Mouse (Mus musculus) ES-Bruce4 (cell line): ENCODE results near the gene Irx5.

Experiments
- CTCF ChIP-seq: IDR thresholded peaks from one replicate; pipeline ENCODE4 v1.8.1; 2011; ENCODE audit warnings: low read depth, low read length
- EP300 ChIP-seq: IDR thresholded peaks from 2 replicates; pipeline ENCODE4 v1.6.1; 2011; ENCODE audit warnings: low read depth, low read length; ENCODE audit not compliant: insufficient read depth
- POLR2A ChIP-seq: IDR thresholded peaks from one replicate; pipeline ENCODE4 v1.8.1; 2011; ENCODE audit warnings: low read length; ENCODE audit not compliant: insufficient read depth

- TF ChIP-seq CTCF (no peak), POLR2A (no peak), EP300 (no peak)
Measured at GRCm38 (mm10) chr8:92365241-92365943, 8.0 kb downstream of the Irx5 start.
